Mouse (Mus musculus) Patski (cell line): ENCODE measurements around the gene Ankrd54. TPM values are rescaled to one million over a fixed set of nuclear protein-coding genes. Genes with fewer than 3 reads are reported as not detected.

ENCODE experiments used
- ATAC-seq: fragments of 100-300 bp; one replicate; pipeline ENCODE4 v1.8.0; 2021
- CTCF ChIA-PET: fragments of 350-600 bp; sonication (Branson Sonifier 250); formaldehyde crosslinking; loops from one replicate; lab custom pipeline; 2022; ENCODE audit warnings: inconsistent platforms; lab: Charles Lee
- POLR2A ChIA-PET: fragments of 350-600 bp; sonication (Branson Sonifier 250); formaldehyde crosslinking; loops from one replicate; lab custom pipeline; 2022; ENCODE audit warnings: antibody characterized with exemption, inconsistent platforms; lab: Charles Lee
- DNase-seq: peaks from one replicate; pipeline ENCODE4 v3.0.0-alpha.2; 2011; ENCODE audit warnings: low read depth, low spot score
- H3K27me3 ChIP-seq: fragments of 371-371 bp; one replicate; pipeline ENCODE4 v1.5.1; 2021
- CTCF ChIP-seq: fragments of 100-300 bp; IDR thresholded peaks from one replicate; pipeline ENCODE4 v1.5.1; 2021
- in situ Hi-C: fragments of 300-500 bp; cut with MboI; formaldehyde crosslinking; loops from 3 replicates; pipeline ENCODE4 v1.11.1; 2018; ENCODE audit warnings: low pct_unique_long_range_greater_than_20kb, mixed read lengths
- polyA plus RNA-seq: library from polyadenylated mRNA; unstranded; gene quantifications from one replicate; pipeline ENCODE4 v1.2.3, GENCODE M21; 2021

Gene Ankrd54
- polyA plus RNA-seq, 1 experiment from 2014 or later, result 40.0 TPM

- CTCF ChIA-PET, result interaction anchor here (8.2 kb wide), 1 partner anchor 28 kb away, joined by 119 read pairs; no protein-coding TSS in a partner anchor
- H3K27me3 ChIP-seq, result no peaks in the 10 kb centered on the region
- no peak for TF ChIP-seq CTCF
- ATAC-seq, result no peak
- in situ Hi-C loops, result no loop called here
- POLR2A ChIA-PET, result no interaction called here
- no peak for DNase-seq
Observed at GRCm38 (mm10) chr15:79066276-79066675, 3.6 kb upstream of the Ankrd54 start.

- in situ Hi-C loops, result no loop called here
- ATAC-seq (no peak), DNase-seq (no peak)
- no peaks in the 10 kb centered on the region for H3K27me3 ChIP-seq
- TF ChIP-seq CTCF, result no peak
- ChIA-PET CTCF (interaction anchor here (8.2 kb wide), 1 partner anchor 27 kb away, joined by 119 read pairs; no protein-coding TSS in a partner anchor), POLR2A (no interaction called here)
Observed at GRCm38 (mm10) chr15:79065086-79065770, 2.5 kb upstream of the Ankrd54 start.

GRCm38 (mm10) chr15:79063160-79063740 lies 557 bp upstream of the Ankrd54 start:
- no peak for DNase-seq
- no peak for TF ChIP-seq CTCF
- H3K27me3 ChIP-seq, result no peaks in the 10 kb centered on the region
- in situ Hi-C loops, result no loop called here
- ChIA-PET POLR2A (no interaction called here), CTCF (interaction anchor here (0.7 to 5.3 kb wide), 4 partner anchors 8 to 25 kb away, joined by 3 to 19 read pairs (median 6); no protein-coding TSS in a partner anchor)
- ATAC-seq, result no peak

GRCm38 (mm10) chr15:79060887-79061565 lies 1.7 kb downstream of the Ankrd54 start:
- ATAC-seq (no peak), DNase-seq (no peak)
- in situ Hi-C loops, result no loop called here

GRCm38 (mm10) chr15:79057850-79058249 lies 4.8 kb downstream of the Ankrd54 start:
- DNase-seq (no peak), ATAC-seq (no peak)
- in situ Hi-C loops, result no loop called here
- TF ChIP-seq CTCF, result no peak
- H3K27me3 ChIP-seq, result no peaks in the 10 kb centered on the region
- ChIA-PET POLR2A (no interaction called here), CTCF (no interaction called here)

More at GRCm38 (mm10) chr15:79060887-79061565, 1.7 kb downstream of the Ankrd54 start:
- TF ChIP-seq CTCF, result no peak
- CTCF ChIA-PET, result interaction anchor here (0.8 to 5.3 kb wide), 4 partner anchors 8 to 109 kb away, joined by 3 to 19 read pairs (median 5); no protein-coding TSS in a partner anchor
- POLR2A ChIA-PET, result interaction anchor here (0.9 to 2.0 kb wide), 4 partner anchors 8 to 36 kb away, joined by 3 to 6 read pairs (median 4); no protein-coding TSS in a partner anchor
- no peaks in the 10 kb centered on the region for H3K27me3 ChIP-seq

GRCm38 (mm10) chr15:79056601-79057000 lies 6.1 kb downstream of the Ankrd54 start:
- ATAC-seq (no peak), DNase-seq (no peak)
- TF ChIP-seq CTCF, result no peak
- CTCF ChIA-PET, result interaction anchor here (0.7 to 2.0 kb wide), 3 partner anchors 12 to 19 kb away, joined by 3 to 10 read pairs (median 5); no protein-coding TSS in a partner anchor
- POLR2A ChIA-PET, result interaction anchor here (0.7 kb wide), 1 partner anchor 11 kb away, joined by 4 read pairs; no protein-coding TSS in a partner anchor
- H3K27me3 ChIP-seq, result no peaks in the 10 kb centered on the region
- in situ Hi-C loops, result no loop called here

GRCm38 (mm10) chr15:79052366-79052765 lies 10.3 kb downstream of the Ankrd54 start:
- no peak for ATAC-seq

GRCm38 (mm10) chr15:79051461-79052360 lies 11.0 kb downstream of the Ankrd54 start:
- CTCF ChIA-PET, result interaction anchor here (1.1 to 7.3 kb wide), 4 partner anchors 11 to 20 kb away, joined by 4 to 43 read pairs (median 8); partner anchors contain the start of gene Ankrd54

More at GRCm38 (mm10) chr15:79052366-79052765, 10.3 kb downstream of the Ankrd54 start:
- in situ Hi-C loops, result no loop called here
- TF ChIP-seq CTCF, result no peak
- no peak for DNase-seq
- CTCF ChIA-PET, result interaction anchor here (1.7 to 7.3 kb wide), 2 partner anchors 10 to 14 kb away, joined by 7 to 43 read pairs; partner anchors contain the start of gene Ankrd54
- POLR2A ChIA-PET, result interaction anchor here (1.0 to 2.3 kb wide), 2 partner anchors 9 kb away, joined by 5 to 6 read pairs; no protein-coding TSS in a partner anchor
- H3K27me3 ChIP-seq, result no peaks in the 10 kb centered on the region

GRCm38 (mm10) chr15:79050964-79051363 lies 11.7 kb downstream of the Ankrd54 start:
- CTCF ChIA-PET, result interaction anchor here (1.1 to 7.3 kb wide), 3 partner anchors 12 to 21 kb away, joined by 4 to 43 read pairs (median 8); no protein-coding TSS in a partner anchor
- no peaks in the 10 kb centered on the region for H3K27me3 ChIP-seq
- no peak for ATAC-seq
- POLR2A ChIA-PET, result interaction anchor here (2.3 kb wide), 1 partner anchor 10 kb away, joined by 5 read pairs; no protein-coding TSS in a partner anchor
- no peak for TF ChIP-seq CTCF
- DNase-seq, result no peak
- in situ Hi-C loops, result no loop called here

More at GRCm38 (mm10) chr15:79051461-79052360, 11.0 kb downstream of the Ankrd54 start:
- DNase-seq (peak; percentile 97), ATAC-seq (peak; percentile 85)
- H3K27me3 ChIP-seq, result no peaks in the 10 kb centered on the region
- in situ Hi-C loops, result no loop called here
- no peak for TF ChIP-seq CTCF
- POLR2A ChIA-PET, result interaction anchor here (2.3 kb wide), 1 partner anchor 9 kb away, joined by 5 read pairs; no protein-coding TSS in a partner anchor
